Comparison of ENCODE assay signal across 9 mouse cellular contexts in genomic region chr1:133306842-133307241, GRCm38 (mm10). TPM values are rescaled to one million over a fixed set of nuclear protein-coding genes. Genes with fewer than 3 reads are reported as not detected.
DNase-seq lines count a peak whose midpoint lies in the region; ATAC-seq and TF ChIP-seq lines count a peak whose summit lies in the region.
"Had no signal": no experiment of that assay in that cellular context is flagged by ENCODE, and none has a peak within 500 bp of the region (broad histone marks: within the 10 kb centered on the region; RNA-seq: fewer than 3 reads in every experiment).

No protein-coding gene starts in this region.

- TF ChIP-seq CTCF in spleen, adult 2 months (IDR thresholded peaks at IDR 0.05; ENCODE audit: extremely low read depth, insufficient read depth, insufficient read length, insufficient replicate concordance) = peak; percentile 67; the same call in 1 of the 2 replicates

- no peaks in the 10 kb centered on the region for H3K9me3 ChIP-seq in forebrain, embryonic 12.5 days
- no peaks in the 10 kb centered on the region for H3K9me3 ChIP-seq in midbrain, embryonic 12.5 days

- no peak overlapping the region for H3K27ac ChIP-seq in forebrain, embryonic 12.5 days
- H3K27ac ChIP-seq in midbrain, embryonic 12.5 days (replicated peaks) = no peak overlapping the region; the same call in 1 of the 2 replicates
- H3K27ac ChIP-seq in spleen, adult 2 months (ENCODE audit: insufficient read depth, low read length) = no peak overlapping the region
- H3K27ac ChIP-seq: macrophage had no signal

- DNase-seq in cerebellum, adult 11 months = peak; percentile 71
- peak; percentile 79 for DNase-seq in brain, adult 2 months (ENCODE audit: low read depth, low spot score)
- DNase-seq in heart, postnatal 4 days = peak; percentile 91
- DNase-seq in left cerebral cortex, adult 8-10 months (ENCODE audit: low spot score in 2 of 2) = peak; percentile 61 to 70
- peak; percentile 7 to 61 for DNase-seq in spleen, adult 2 months (ENCODE audit: low read depth in 1 of 2, low spot score in 2 of 2)

- peaks cover 7% of the 10 kb centered on the region; the same call in 1 of the 2 replicates for H3K27me3 ChIP-seq in forebrain, embryonic 12.5 days
- no peaks in the 10 kb centered on the region for H3K27me3 ChIP-seq in midbrain, embryonic 12.5 days
- no peaks in the 10 kb centered on the region for H3K27me3 ChIP-seq in spleen, adult 2 months (ENCODE audit: control insufficient read depth, insufficient read depth, low read length)

- TF ChIP-seq POLR2A in spleen, adult 2 months (IDR thresholded peaks at IDR 0.05; ENCODE audit: low read depth, low read length) = no peak

- H3K4me2 ChIP-seq in forebrain, embryonic 12.5 days = no peak overlapping the region
- no peak overlapping the region for H3K4me2 ChIP-seq in midbrain, embryonic 12.5 days (replicated peaks)

- WGBS in forebrain, embryonic 12.5 days = 4% methylated on average over 4 of the region's 4 CpGs
- WGBS in midbrain, embryonic 12.5 days = 6% methylated on average over 4 of the region's 4 CpGs
- WGBS in spleen, adult 2 months = 9% methylated on average over 4 of the region's 4 CpGs

- no peaks in the 10 kb centered on the region for H3K36me3 ChIP-seq in forebrain, embryonic 12.5 days (replicated peaks)
- no peaks in the 10 kb centered on the region for H3K36me3 ChIP-seq in midbrain, embryonic 12.5 days
- no peaks in the 10 kb centered on the region for H3K36me3 ChIP-seq in spleen, adult 2 months (ENCODE audit: control insufficient read depth, insufficient read depth, low read length)

- no peak overlapping the region for H3K4me3 ChIP-seq in forebrain, embryonic 12.5 days (replicated peaks)
- no peak overlapping the region for H3K4me3 ChIP-seq in midbrain, embryonic 12.5 days
- no peak overlapping the region for H3K4me3 ChIP-seq in spleen, adult 2 months (ENCODE audit: extremely low read depth, insufficient read depth, insufficient read length)

- H3K9ac ChIP-seq in forebrain, embryonic 12.5 days = no peak overlapping the region
- no peak overlapping the region for H3K9ac ChIP-seq in midbrain, embryonic 12.5 days (replicated peaks)

- ATAC-seq in cerebellum, adult (ENCODE audit: insufficient number of reproducible peaks, low FRiP score, low TSS enrichment) = no peak
- ATAC-seq in forebrain, embryonic 12.5 days (ENCODE audit: low FRiP score) = peak; percentile 58; the same call in 1 of the 2 replicates
- ATAC-seq in midbrain, embryonic 12.5 days (ENCODE audit: low FRiP score, low read depth) = 0 out of 2 replicates have a peak, but pooled peaks have one; percentile 45

- H3K4me1 ChIP-seq in forebrain, embryonic 12.5 days = peaks cover 10% of the 10 kb centered on the region; the same call in 1 of the 2 replicates
- peaks cover 7% of the 10 kb centered on the region for H3K4me1 ChIP-seq in midbrain, embryonic 12.5 days
- H3K4me1 ChIP-seq in spleen, adult 2 months (ENCODE audit: control insufficient read depth, insufficient read depth, insufficient read length) = no peaks in the 10 kb centered on the region

RNA-seq across cellular contexts. Expression of gene Golt1a, which starts 2.8 kb away (rescaled TPM):
- not detected in 2 replicates for polyA plus RNA-seq in forebrain, embryonic 12.5 days (2016; fragmentation: Nextera tagmentation; extraction: Ambion mirVana)
- not detected for total RNA-seq in heart, postnatal 4 days (2021)
- total RNA-seq in left cerebral cortex, adult 8-10 months (2022) = 1 to 10 TPM in 3 of 4 experiments, under 1 TPM in 1; 0.28 to 4.8 (median 2.4) TPM
- polyA plus RNA-seq in midbrain, embryonic 12.5 days (2016; fragmentation: Nextera tagmentation; extraction: Ambion mirVana) = not detected in 2 replicates
- 0.12 TPM in 1 of 2 replicates, not detected in the other for polyA plus RNA-seq in spleen, adult 2 months (2012; rRNA removed)
- polyA plus RNA-seq: macrophage had no signal

RNA-seq across cellular contexts. Expression of gene Kiss1, which starts 14.8 kb away (rescaled TPM):
- not detected in 2 replicates for polyA plus RNA-seq in forebrain, embryonic 12.5 days (2016; fragmentation: Nextera tagmentation; extraction: Ambion mirVana)
- total RNA-seq in heart, postnatal 4 days (2021) = not detected
- not detected for total RNA-seq in left cerebral cortex, adult 8-10 months (2022)
- not detected in 2 replicates for polyA plus RNA-seq in midbrain, embryonic 12.5 days (2016; fragmentation: Nextera tagmentation; extraction: Ambion mirVana)
- polyA plus RNA-seq in spleen, adult 2 months (2012; rRNA removed) = not detected in 2 replicates
- polyA plus RNA-seq: macrophage had no signal

RNA-seq across cellular contexts. Expression of gene Ren1, which starts 43.5 kb away (rescaled TPM):
- polyA plus RNA-seq in forebrain, embryonic 12.5 days (2016; fragmentation: Nextera tagmentation; extraction: Ambion mirVana) = not detected in 2 replicates
- total RNA-seq in heart, postnatal 4 days (2021) = under 1 TPM in 1 of 2 experiments, not detected in 1; 0.16 TPM
- total RNA-seq in left cerebral cortex, adult 8-10 months (2022) = not detected
- not detected in 2 replicates for polyA plus RNA-seq in midbrain, embryonic 12.5 days (2016; fragmentation: Nextera tagmentation; extraction: Ambion mirVana)
- 0.66 TPM in 1 of 2 replicates, not detected in the other for polyA plus RNA-seq in spleen, adult 2 months (2012; rRNA removed)
- polyA plus RNA-seq: macrophage had no signal

RNA-seq across cellular contexts. Expression of gene Etnk2, which starts 56.5 kb away (rescaled TPM):
- 2.5 and 2.6 TPM in 2 replicates for polyA plus RNA-seq in forebrain, embryonic 12.5 days (2016; fragmentation: Nextera tagmentation; extraction: Ambion mirVana)
- under 1 TPM; 0.83 to 0.93 TPM for total RNA-seq in heart, postnatal 4 days (2021)
- total RNA-seq in left cerebral cortex, adult 8-10 months (2022) = 1 to 10 TPM; 7.1 to 9.9 (median 7.9) TPM
- 3.8 and 3.9 TPM in 2 replicates for polyA plus RNA-seq in midbrain, embryonic 12.5 days (2016; fragmentation: Nextera tagmentation; extraction: Ambion mirVana)
- polyA plus RNA-seq in spleen, adult 2 months (2012; rRNA removed) = 0.20 and 0.22 TPM in 2 replicates
- polyA plus RNA-seq: macrophage had no signal

Comparison
In these comparisons a context has a peak if more than half of its experiments do, and no peak if none do; other contexts are left out.
1. DNase-seq: peak in every context shown above with its lines; median percentile 91 in heart, postnatal 4 days; 79 in brain, adult 2 months; 71 in cerebellum, adult 11 months; 66 in left cerebral cortex, adult 8-10 months; 34 in spleen, adult 2 months.